Mouse (Mus musculus) forebrain, embryonic 11.5 days (tissue): ENCODE data around the gene Slc22a18. TPM values are rescaled to one million over a fixed set of nuclear protein-coding genes. Genes with fewer than 3 reads are reported as not detected.

Source experiments
- polyA plus RNA-seq: library from polyadenylated mRNA; unstranded; fragments of >200 nt; fragmentation: Nextera tagmentation; extraction: Ambion mirVana; gene quantifications from 2 replicates; pipeline ENCODE4 v1.2.1, GENCODE M21; 2014

Gene Slc22a18
- polyA plus RNA-seq, 1 experiment from 2014 or later: 0.20 TPM

Other genes starting within 250 kb of the Slc22a18 start
- 372 and 435 TPM in 2 replicates for gene Cdkn1c, start 12.7 kb upstream of the Slc22a18 start, polyA plus RNA-seq
- 1.2 and 2.3 TPM in 2 replicates for gene Phlda2, start 29.4 kb downstream of the Slc22a18 start, polyA plus RNA-seq
- gene Nap1l4, start 75.4 kb downstream of the Slc22a18 start, polyA plus RNA-seq: 214 and 239 TPM in 2 replicates
- gene Cars, start 126.4 kb downstream of the Slc22a18 start, polyA plus RNA-seq: 72.6 and 83.1 TPM in 2 replicates
- 0.17 and 0.48 TPM in 2 replicates for gene Tnfrsf26, start 155.0 kb downstream of the Slc22a18 start, polyA plus RNA-seq
- 8.1 and 9.8 TPM in 2 replicates for gene Tnfrsf22, start 175.9 kb downstream of the Slc22a18 start, polyA plus RNA-seq
- gene Tnfrsf23, start 212.1 kb downstream of the Slc22a18 start, polyA plus RNA-seq: not detected in 2 replicates